Mouse (Mus musculus) forebrain, embryonic 11.5 days (tissue): ENCODE data around the gene Cdh13. TPM values are rescaled to one million over a fixed set of nuclear protein-coding genes. Genes with fewer than 3 reads are reported as not detected.

ENCODE experiments used
- ATAC-seq: fragments of 200-750 bp; cut with Nextera tagmentation; replicated peaks from 2 replicates; pipeline ENCODE4 v1.8.0; 2017; ENCODE audit warnings: moderate TSS enrichment; ENCODE audit not compliant: low FRiP score
- DNase-seq: peaks from one replicate; pipeline ENCODE4 v3.0.0-alpha.2; 2017; ENCODE audit warnings: low spot score
- H3K27ac ChIP-seq: fragments of 300-500 bp; sonication (generic); 2 replicates; pipeline ENCODE4 v1.5.1; 2014; ENCODE audit warnings: low read depth, low read length
- H3K27me3 ChIP-seq: fragments of 300-500 bp; sonication (generic); 2 replicates; pipeline ENCODE4 v1.6.1; 2014; ENCODE audit warnings: mild to moderate bottlenecking, low read length, mixed read lengths; ENCODE audit not compliant: control insufficient read depth, insufficient read depth
- H3K36me3 ChIP-seq: fragments of 300-500 bp; sonication (generic); 2 replicates; pipeline ENCODE4 v1.6.1; 2014; ENCODE audit warnings: mild to moderate bottlenecking, low read length, moderate library complexity, mixed read lengths; ENCODE audit not compliant: control insufficient read depth, insufficient read depth
- H3K4me1 ChIP-seq: fragments of 300-500 bp; sonication (generic); replicated peaks from 2 replicates; pipeline ENCODE4 v1.6.1; 2014; ENCODE audit warnings: low read length, mixed read lengths; ENCODE audit not compliant: control insufficient read depth, insufficient read depth
- H3K4me2 ChIP-seq: fragments of 300-500 bp; sonication (generic); 2 replicates; pipeline ENCODE4 v1.6.1; 2014; ENCODE audit warnings: low read depth, mild to moderate bottlenecking, low read length, moderate library complexity, mixed read lengths; ENCODE audit not compliant: severe bottlenecking
- H3K4me3 ChIP-seq: fragments of 300-500 bp; sonication (generic); 2 replicates; pipeline ENCODE4 v1.5.1; 2014; ENCODE audit warnings: low read depth, low read length
- H3K9ac ChIP-seq: fragments of 300-500 bp; sonication (generic); 2 replicates; pipeline ENCODE4 v1.6.1; 2014; ENCODE audit warnings: low read length
- H3K9me3 ChIP-seq: fragments of 300-500 bp; sonication (generic); 2 replicates; pipeline ENCODE4 v1.6.1; 2016; ENCODE audit warnings: low read length, mixed read lengths; ENCODE audit not compliant: control insufficient read depth
- WGBS: fragments of 180-500 bp; shearing (Covaris S2); extraction: QIAGEN DNeasy Blood & Tissue Kit; methylation state at CpG from one replicate; pipeline ENCODE4 v1.1.7; 2014; 5-methylcytosine and 5-hydroxymethylcytosine counted together
- polyA plus RNA-seq: library from polyadenylated mRNA; unstranded; fragments of >200 nt; fragmentation: Nextera tagmentation; extraction: Ambion mirVana; gene quantifications from 2 replicates; pipeline ENCODE4 v1.2.1, GENCODE M21; 2014

The Cdh13 gene
- polyA plus RNA-seq, 1 experiment from 2014 or later, result 5.6 TPM

GRCm38 (mm10) chr8:118350136-118350535 is 66.6 kb downstream of the Cdh13 start:
- no peaks in the 10 kb centered on the region for H3K4me1 ChIP-seq
- WGBS, result 62% methylated on average over 7 of the region's 7 CpGs
- H3K9me3 ChIP-seq, result no peaks in the 10 kb centered on the region
- H3K27ac ChIP-seq, result no peak overlapping the region
- DNase-seq (no peak), ATAC-seq (no peak)
- no peaks in the 10 kb centered on the region for H3K36me3 ChIP-seq
- no peak overlapping the region for H3K4me3 ChIP-seq
- no peak overlapping the region for H3K9ac ChIP-seq
- H3K27me3 ChIP-seq, result no peaks in the 10 kb centered on the region
- no peak overlapping the region for H3K4me2 ChIP-seq

GRCm38 (mm10) chr8:118353022-118353421 is 69.5 kb downstream of the Cdh13 start:
- Histone ChIP-seq H3K27me3 (no peaks in the 10 kb centered on the region), H3K9me3 (no peaks in the 10 kb centered on the region), H3K27ac (no peak overlapping the region), H3K4me1 (no peaks in the 10 kb centered on the region), H3K4me2 (no peak overlapping the region), H3K9ac (no peak overlapping the region), H3K36me3 (no peaks in the 10 kb centered on the region), H3K4me3 (no peak overlapping the region)
- 80% methylated on average over 4 of the region's 4 CpGs for WGBS
- ATAC-seq (no peak), DNase-seq (no peak)

- WGBS, result 90% methylated on average over 5 of the region's 5 CpGs
- Histone ChIP-seq H3K36me3 (no peaks in the 10 kb centered on the region), H3K27me3 (no peaks in the 10 kb centered on the region), H3K4me2 (no peak overlapping the region), H3K27ac (no peak overlapping the region), H3K4me3 (no peak overlapping the region), H3K9me3 (no peaks in the 10 kb centered on the region), H3K9ac (no peak overlapping the region), H3K4me1 (no peaks in the 10 kb centered on the region)
- ATAC-seq, result no peak
- no peak for DNase-seq
Observed at GRCm38 (mm10) chr8:118357067-118357466, 73.5 kb downstream of the Cdh13 start.

- ATAC-seq, result no peak
- Histone ChIP-seq H3K36me3 (no peaks in the 10 kb centered on the region), H3K4me1 (no peaks in the 10 kb centered on the region), H3K27ac (no peak overlapping the region), H3K27me3 (no peaks in the 10 kb centered on the region), H3K9ac (no peak overlapping the region), H3K9me3 (no peaks in the 10 kb centered on the region), H3K4me3 (no peak overlapping the region), H3K4me2 (no peak overlapping the region)
- DNase-seq, result no peak
- WGBS, result 86% methylated on average over 7 of the region's 7 CpGs
Observed at GRCm38 (mm10) chr8:118357596-118357995, 74.1 kb downstream of the Cdh13 start.

GRCm38 (mm10) chr8:118363781-118364180 is 80.2 kb downstream of the Cdh13 start:
- Histone ChIP-seq H3K36me3 (no peaks in the 10 kb centered on the region), H3K27me3 (no peaks in the 10 kb centered on the region), H3K27ac (no peak overlapping the region), H3K4me2 (no peak overlapping the region), H3K9me3 (no peaks in the 10 kb centered on the region), H3K4me1 (no peaks in the 10 kb centered on the region), H3K9ac (no peak overlapping the region), H3K4me3 (no peak overlapping the region)
- no peak for ATAC-seq
- 76% methylated on average over 3 of the region's 3 CpGs for WGBS
- DNase-seq, result no peak

GRCm38 (mm10) chr8:118373092-118373491 is 89.6 kb downstream of the Cdh13 start:
- Histone ChIP-seq H3K4me2 (no peak overlapping the region), H3K4me1 (no peaks in the 10 kb centered on the region)
- 93% methylated on average over 3 of the region's 3 CpGs for whole genome bisulfite sequencing

GRCm38 (mm10) chr8:118374738-118375137 is 91.2 kb downstream of the Cdh13 start:
- no peak overlapping the region for H3K4me2 ChIP-seq
- no peaks in the 10 kb centered on the region for H3K27me3 ChIP-seq
- no peak overlapping the region for H3K9ac ChIP-seq
- no peak overlapping the region for H3K27ac ChIP-seq
- WGBS, result 77% methylated on average over 6 of the region's 6 CpGs
- no peak overlapping the region for H3K4me3 ChIP-seq
- no peaks in the 10 kb centered on the region for H3K9me3 ChIP-seq
- no peaks in the 10 kb centered on the region for H3K4me1 ChIP-seq
- ATAC-seq (no peak), DNase-seq (no peak)
- H3K36me3 ChIP-seq, result no peaks in the 10 kb centered on the region

More at GRCm38 (mm10) chr8:118373092-118373491, 89.6 kb downstream of the Cdh13 start:
- Histone ChIP-seq H3K27ac (no peak overlapping the region), H3K36me3 (no peaks in the 10 kb centered on the region), H3K4me3 (no peak overlapping the region), H3K9ac (no peak overlapping the region), H3K9me3 (no peaks in the 10 kb centered on the region), H3K27me3 (no peaks in the 10 kb centered on the region)
- ATAC-seq, result no peak
- no peak for DNase-seq

- no peak overlapping the region for H3K4me2 ChIP-seq
- no peak overlapping the region for H3K27ac ChIP-seq
- no peaks in the 10 kb centered on the region for H3K27me3 ChIP-seq
- H3K9ac ChIP-seq, result no peak overlapping the region
- WGBS, result 74% methylated on average over 3 of the region's 3 CpGs
- H3K4me1 ChIP-seq, result 0 out of 2 replicates have a peak, but pooled peaks cover 1% of the 10 kb centered on the region
- H3K36me3 ChIP-seq, result no peaks in the 10 kb centered on the region
- H3K9me3 ChIP-seq, result no peaks in the 10 kb centered on the region
- no peak overlapping the region for H3K4me3 ChIP-seq
- ATAC-seq (no peak), DNase-seq (no peak)
Observed at GRCm38 (mm10) chr8:118376791-118377190, 93.3 kb downstream of the Cdh13 start.

GRCm38 (mm10) chr8:118378985-118379384 is 95.5 kb downstream of the Cdh13 start:
- Histone ChIP-seq H3K27ac (no peak overlapping the region), H3K4me2 (no peak overlapping the region), H3K36me3 (no peaks in the 10 kb centered on the region), H3K27me3 (no peaks in the 10 kb centered on the region), H3K4me3 (no peak overlapping the region), H3K4me1 (0 out of 2 replicates have a peak, but pooled peaks cover 1% of the 10 kb centered on the region), H3K9me3 (no peaks in the 10 kb centered on the region), H3K9ac (no peak overlapping the region)
- ATAC-seq (no peak), DNase-seq (no peak)
- 88% methylated on average over 8 of the region's 8 CpGs for WGBS
